Mouse (Mus musculus): ENCODE results near the gene Akap12.

- TF ChIP-seq GATA1 (IDR thresholded peaks at IDR 0.05; ENCODE audit: low read length) (no peak), TAL1 (IDR thresholded peaks at IDR 0.05; ENCODE audit: low read length) (no peak)
Observed at GRCm38 (mm10) chr10:4250681-4251080, 15.5 kb upstream of the Akap12 start.

All from erythroblast, embryonic 14.5 days (primary cell).